11 mouse cellular contexts compared by ENCODE assay signal in the genomic region with DNA sequence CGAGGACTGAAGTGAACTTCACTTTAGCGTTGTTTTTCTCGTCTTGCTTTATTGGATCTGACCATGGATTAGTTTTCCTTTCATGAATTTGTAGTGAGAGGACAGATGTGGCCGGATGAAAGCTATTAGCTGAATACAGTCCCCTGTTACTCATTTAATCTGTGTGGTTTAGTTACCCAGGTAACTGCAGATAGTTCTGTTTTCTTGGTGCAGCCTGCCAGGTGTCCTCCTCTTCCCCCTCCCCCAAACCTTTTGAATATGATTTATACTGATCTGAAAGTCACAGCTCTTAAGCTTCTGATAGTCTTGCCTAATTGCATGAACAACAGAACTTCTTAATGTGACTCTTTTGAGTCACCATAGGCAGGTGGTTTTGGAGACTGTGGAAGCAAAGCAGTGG.
"Had no signal": no experiment of that assay in that cellular context is flagged by ENCODE, and none has a peak within 500 bp of the region (broad histone marks: within the 10 kb centered on the region; RNA-seq: fewer than 3 reads in every experiment).

No protein-coding gene starts in this region.

- H3K4me3 ChIP-seq: left cerebral cortex, adult 2 months; limb, embryonic 10.5 days; liver, embryonic 15.5 days; megakaryocyte, embryonic 14.5 days; midbrain, embryonic 15.5 days; neural tube, embryonic 12.5 days had no signal

- H3K36me3 ChIP-seq: liver, embryonic 15.5 days; neural tube, embryonic 12.5 days had no signal

- ATAC-seq: lung, postnatal 0 days; midbrain, embryonic 15.5 days had no signal

- H3K4me1 ChIP-seq: limb, embryonic 10.5 days; midbrain, embryonic 15.5 days had no signal

- H3K9ac ChIP-seq: liver, embryonic 15.5 days; midbrain, embryonic 15.5 days; neural tube, embryonic 12.5 days had no signal

- DNase-seq: kidney, postnatal 25 days; lung, adult 2 months; lung, postnatal 4 days; right cerebral cortex, postnatal 14 days had no signal

- H3K9me3 ChIP-seq: limb, embryonic 10.5 days; liver, embryonic 15.5 days; megakaryocyte, embryonic 14.5 days; midbrain, embryonic 15.5 days; neural tube, embryonic 12.5 days had no signal

- H3K27ac ChIP-seq: left cerebral cortex, adult 2 months; limb, embryonic 10.5 days; liver, embryonic 15.5 days; midbrain, embryonic 15.5 days; neural tube, embryonic 12.5 days had no signal

- H3K27me3 ChIP-seq: liver, embryonic 15.5 days; megakaryocyte, embryonic 14.5 days; midbrain, embryonic 15.5 days; neural tube, embryonic 12.5 days had no signal
